Mouse (Mus musculus) limb, embryonic 11.5 days (tissue): Measurements from ENCODE around the gene Fnbp4. TPM values are rescaled to one million over a fixed set of nuclear protein-coding genes. Genes with fewer than 3 reads are reported as not detected.
"Not testable (repeated sequence)": the region's sequence is repeated elsewhere in the genome, so short reads cannot be mapped to it uniquely, and the experiment has no call there.

Source experiments
- ATAC-seq: fragments of 200-750 bp; cut with Nextera tagmentation; 2 replicates; pipeline ENCODE4 v1.8.0; 2017; ENCODE audit warnings: low read depth; ENCODE audit not compliant: insufficient number of reproducible peaks, low FRiP score, low TSS enrichment
- DNase-seq: peaks from one replicate; pipeline ENCODE4 v3.0.0-alpha.2; 2015; ENCODE audit warnings: low spot score
- H3K27ac ChIP-seq: fragments of 300-500 bp; sonication (generic); replicated peaks from 2 replicates; pipeline ENCODE4 v1.5.1; 2014; ENCODE audit warnings: low read depth, mild to moderate bottlenecking, low read length
- H3K27me3 ChIP-seq: fragments of 300-500 bp; sonication (generic); 2 replicates; pipeline ENCODE4 v1.6.1; 2014; ENCODE audit warnings: mild to moderate bottlenecking, low read length, mixed read lengths; ENCODE audit not compliant: control insufficient read depth, insufficient read depth
- H3K36me3 ChIP-seq: fragments of 300-500 bp; sonication (generic); 2 replicates; pipeline ENCODE4 v1.6.1; 2014; ENCODE audit warnings: mild to moderate bottlenecking, low read length, moderate library complexity, mixed read lengths; ENCODE audit not compliant: control insufficient read depth, insufficient read depth
- H3K4me1 ChIP-seq: fragments of 300-500 bp; sonication (generic); 2 replicates; pipeline ENCODE4 v1.6.1; 2014; ENCODE audit warnings: low read length, mixed read lengths; ENCODE audit not compliant: control insufficient read depth, insufficient read depth
- H3K4me2 ChIP-seq: fragments of 300-500 bp; sonication (generic); 2 replicates; pipeline ENCODE4 v1.6.1; 2014; ENCODE audit warnings: low read depth, mild to moderate bottlenecking, moderate library complexity; ENCODE audit not compliant: severe bottlenecking
- H3K4me3 ChIP-seq: fragments of 300-500 bp; sonication (generic); 2 replicates; pipeline ENCODE4 v1.5.1; 2014; ENCODE audit warnings: low read depth, low read length
- H3K9ac ChIP-seq: fragments of 300-500 bp; sonication (generic); 2 replicates; pipeline ENCODE4 v1.6.1; 2014; ENCODE audit warnings: mild to moderate bottlenecking, low read length
- H3K9me3 ChIP-seq: fragments of 300-500 bp; sonication (generic); 2 replicates; pipeline ENCODE4 v1.6.1; 2016; ENCODE audit warnings: low read length; ENCODE audit not compliant: control insufficient read depth
- WGBS: fragments of 180-500 bp; shearing (Covaris S2); extraction: QIAGEN DNeasy Blood & Tissue Kit; methylation state at CpG from one replicate; pipeline ENCODE4 v1.1.7; 2014; 5-methylcytosine and 5-hydroxymethylcytosine counted together
- polyA plus RNA-seq: library from polyadenylated mRNA; unstranded; fragments of >200 nt; fragmentation: Nextera tagmentation; extraction: Ambion mirVana; gene quantifications from 2 replicates; pipeline ENCODE4 v1.2.1, GENCODE M21; 2014

Fnbp4 gene
- polyA plus RNA-seq, 1 experiment from 2014 or later, result 102 TPM

DNA sequence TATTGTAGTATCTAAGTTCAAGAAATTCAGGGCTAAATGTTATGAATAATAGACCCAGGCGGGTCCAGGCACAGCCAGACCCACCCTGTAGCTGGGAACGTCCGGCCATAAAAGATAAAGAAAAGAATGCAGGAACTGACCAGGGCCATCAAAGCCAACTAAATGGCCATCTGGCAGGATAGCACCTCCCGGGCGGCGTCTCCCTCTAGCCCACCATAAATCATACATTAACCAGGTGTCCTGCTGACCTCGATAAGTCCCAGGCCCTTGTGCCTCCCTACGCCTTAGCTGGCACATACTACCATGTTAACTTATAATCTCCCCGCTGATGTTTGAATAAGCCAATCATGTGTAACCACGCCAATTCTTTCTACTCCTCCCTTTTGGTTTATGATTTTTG, 79.4 kb downstream of the Fnbp4 start:
- H3K9me3 ChIP-seq, ATAC-seq: not testable (repeated sequence)
- WGBS, result 34% methylated on average over 10 of the region's 10 CpGs

DNA sequence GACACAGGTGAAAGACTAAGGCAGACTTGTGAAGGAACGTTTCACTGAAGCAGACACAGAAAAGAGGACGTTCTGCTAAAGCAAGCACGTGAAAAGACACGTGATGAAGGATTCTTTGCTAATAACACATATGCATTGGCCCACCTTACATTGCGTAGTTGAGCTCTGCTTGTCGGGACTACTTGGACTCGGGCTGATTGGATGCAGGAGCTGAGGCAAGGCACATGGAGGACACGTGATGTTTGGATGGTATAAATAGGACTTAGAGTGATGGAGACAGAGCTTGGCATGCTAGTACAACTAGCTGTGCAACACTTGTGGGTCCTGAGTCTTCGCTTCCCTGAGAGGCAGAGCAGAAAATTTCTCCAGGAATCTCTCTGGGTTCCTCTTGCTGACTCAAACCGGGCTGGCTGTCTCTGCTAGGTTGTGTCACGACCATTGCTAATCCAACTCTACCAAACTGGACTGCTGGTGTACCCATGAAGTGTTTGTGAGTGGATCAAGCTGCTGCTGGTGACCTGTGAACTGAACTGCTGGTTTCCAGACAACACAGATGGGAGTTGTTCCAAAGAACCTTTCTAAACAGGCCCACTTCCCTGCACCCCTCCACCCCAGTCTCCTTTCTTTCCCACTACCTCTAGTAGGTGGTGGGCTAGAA, 80.5 kb downstream of the Fnbp4 start:
- Histone ChIP-seq H3K4me2 (no peak overlapping the region), H3K9ac (no peak overlapping the region), H3K4me3 (no peak overlapping the region), H3K36me3 (no peaks in the 10 kb centered on the region), H3K4me1 (no peaks in the 10 kb centered on the region), H3K27me3 (no peaks in the 10 kb centered on the region), H3K9me3 (no peaks in the 10 kb centered on the region), H3K27ac (no peak overlapping the region)
- no peak for DNase-seq
- ATAC-seq, result no peak
- WGBS, result 90% methylated on average over 11 of the region's 11 CpGs

More for the DNA sequence above, 79.4 kb downstream of the Fnbp4 start:
- H3K4me1 ChIP-seq, H3K27me3 ChIP-seq, H3K36me3 ChIP-seq, H3K4me2 ChIP-seq, H3K4me3 ChIP-seq, H3K9ac ChIP-seq, H3K27ac ChIP-seq, DNase-seq: not testable (repeated sequence)

DNA sequence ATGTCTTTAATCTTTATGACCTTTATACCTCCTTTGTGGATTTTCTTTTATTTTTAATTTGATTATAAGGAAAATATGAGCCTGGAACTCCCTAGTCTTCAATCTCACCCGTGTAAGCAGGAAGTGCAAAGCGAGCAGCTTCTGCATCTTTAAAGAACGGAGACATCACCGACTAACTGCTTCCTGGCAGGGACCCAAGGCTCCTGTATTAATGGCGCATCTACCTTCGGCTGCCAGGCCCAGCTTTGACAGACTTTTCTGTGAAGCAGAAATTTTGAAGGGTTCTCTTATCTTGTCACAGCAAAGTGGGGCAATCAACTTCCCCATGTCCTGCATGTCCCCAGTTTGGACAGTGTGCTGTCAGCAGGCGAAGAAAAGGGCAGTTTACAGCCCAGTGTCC, 83.6 kb downstream of the Fnbp4 start:
- no peaks in the 10 kb centered on the region for H3K27me3 ChIP-seq
- no peak overlapping the region for H3K4me3 ChIP-seq
- H3K9me3 ChIP-seq, result no peaks in the 10 kb centered on the region
- no peak for ATAC-seq
- no peak overlapping the region for H3K27ac ChIP-seq
- H3K4me1 ChIP-seq, result no peaks in the 10 kb centered on the region
- H3K36me3 ChIP-seq, result no peaks in the 10 kb centered on the region
- no peak for DNase-seq
- no peak overlapping the region for H3K4me2 ChIP-seq
- H3K9ac ChIP-seq, result no peak overlapping the region
- WGBS, result 74% methylated on average over 7 of the region's 7 CpGs

Other genes starting within 250 kb of the Fnbp4 start
- gene Ptprj, start 164.7 kb upstream of the Fnbp4 start, polyA plus RNA-seq, result 1.4 TPM in 2 replicates
- 66.2 and 74.0 TPM in 2 replicates for gene Nup160, start 68.2 kb upstream of the Fnbp4 start, polyA plus RNA-seq
- gene Agbl2, start 37.4 kb downstream of the Fnbp4 start, polyA plus RNA-seq, result 0.40 and 0.51 TPM in 2 replicates
- 220 and 227 TPM in 2 replicates for gene Mtch2, start 101.8 kb downstream of the Fnbp4 start, polyA plus RNA-seq
- 9.2 and 10.2 TPM in 2 replicates for gene C1qtnf4, start 140.5 kb downstream of the Fnbp4 start, polyA plus RNA-seq
- 47.5 and 53.7 TPM in 2 replicates for gene Kbtbd4, start 159.4 kb downstream of the Fnbp4 start, polyA plus RNA-seq
- gene Ndufs3, start 159.5 kb downstream of the Fnbp4 start, polyA plus RNA-seq, result 206 and 229 TPM in 2 replicates
- gene Celf1, start 195.0 kb downstream of the Fnbp4 start, polyA plus RNA-seq, result 75.2 and 91.1 TPM in 2 replicates